Mouse (Mus musculus): ENCODE measurements around the gene Pard3.

Gene Pard3

DNA sequence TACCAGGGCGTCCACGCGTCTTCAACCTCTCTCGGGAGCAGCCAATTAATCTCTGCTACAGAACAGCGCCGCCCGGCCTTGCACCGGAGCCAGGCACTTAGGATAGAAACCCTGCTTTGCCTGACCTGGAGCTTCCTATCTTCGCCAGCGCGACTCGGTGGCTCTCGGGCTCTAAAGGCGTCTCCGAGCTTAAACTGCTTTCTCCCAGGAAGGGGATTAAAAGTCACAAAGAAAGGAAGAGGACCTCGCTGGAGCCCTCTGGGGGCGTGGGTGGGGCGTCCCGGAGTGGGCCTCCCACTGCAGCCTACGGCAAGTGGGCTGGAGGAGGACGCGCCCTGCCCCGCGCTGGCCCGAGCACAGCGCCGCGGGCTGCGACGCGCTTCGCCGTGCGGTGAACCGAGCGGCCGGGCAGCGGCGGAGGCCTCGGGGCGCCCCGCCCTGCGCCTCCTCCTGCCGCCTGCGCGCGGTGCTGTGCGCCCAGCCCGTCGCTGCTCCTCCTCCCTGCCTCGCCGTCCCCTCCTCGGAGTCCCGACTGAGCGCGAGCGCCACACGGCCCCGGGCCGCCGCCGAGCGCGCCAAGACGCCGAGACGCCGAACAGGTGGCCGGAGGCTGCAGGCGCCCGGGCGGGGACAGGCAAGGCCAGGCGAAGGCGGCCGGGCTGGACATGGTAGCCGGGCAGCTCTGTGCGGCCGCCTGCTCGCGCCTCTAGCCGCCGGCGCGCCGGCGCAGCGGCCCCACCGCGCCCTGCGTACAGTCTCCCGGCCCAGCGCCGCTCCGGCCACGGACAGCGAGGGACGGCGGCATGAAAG lies at the start of gene Pard3:
Gene Pard3 (plus strand): TSS at position 343 of the 810 bp plus-strand sequence.
- TF ChIP-seq CTCF (conservative IDR thresholded peaks at IDR 0.05; ENCODE audit: low read length) (no peak; the same call in 1 of the 2 replicates), POU5F1 (IDR thresholded peaks at IDR 0.05; ENCODE audit: borderline replicate concordance, low read length) (no peak), NANOG (IDR thresholded peaks at IDR 0.05; ENCODE audit: borderline replicate concordance, low read length) (no peak)
- Histone ChIP-seq H3K4me3 (replicated peaks; ENCODE audit: low read length) (peak within 1 kb of the TSS; percentile 93), H3K9me3 (ENCODE audit: low read length) (no peaks in the 10 kb centered on the region), H3K4me1 (replicated peaks; ENCODE audit: low read depth, low read length) (peaks cover 18% of the 10 kb centered on the region), H3K36me3 (ENCODE audit: insufficient read depth, low read length) (no peaks in the 10 kb centered on the region), H3K27me3 (ENCODE audit: insufficient read depth, low read length) (peaks cover 15% of the 10 kb centered on the region)

DNA sequence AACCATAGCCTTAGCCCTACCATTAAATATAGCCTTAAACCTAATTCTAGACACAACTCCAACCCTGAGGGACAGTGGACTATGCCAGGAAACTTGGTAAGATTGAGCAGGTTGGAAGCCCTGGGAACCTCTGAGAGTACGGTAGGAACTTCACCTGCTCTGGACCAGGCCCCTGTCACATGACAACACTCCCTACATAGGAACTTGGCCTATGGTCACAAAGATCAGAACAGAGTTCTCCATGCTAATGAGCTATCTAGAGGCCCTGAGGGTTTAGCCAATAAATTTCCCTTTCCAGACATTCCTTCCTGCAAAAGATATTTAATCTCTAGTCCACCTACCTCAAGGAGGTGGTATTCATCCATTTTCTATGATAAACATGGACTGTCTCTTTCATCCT lies 41.9 kb upstream of the Pard3 start:
- H3K4me3 ChIP-seq (replicated peaks; ENCODE audit: low read length): no peak overlapping the region
- no peaks in the 10 kb centered on the region for H3K36me3 ChIP-seq (ENCODE audit: insufficient read depth, low read length)
- H3K4me1 ChIP-seq (replicated peaks; ENCODE audit: low read depth, low read length): peaks cover 9% of the 10 kb centered on the region
- H3K27me3 ChIP-seq (ENCODE audit: insufficient read depth, low read length): no peaks in the 10 kb centered on the region
- H3K9me3 ChIP-seq (ENCODE audit: low read length): peaks cover 7% of the 10 kb centered on the region
- no peak for TF ChIP-seq POU5F1 (IDR thresholded peaks at IDR 0.05; ENCODE audit: borderline replicate concordance, low read length)
- no peak for TF ChIP-seq CTCF (conservative IDR thresholded peaks at IDR 0.05; ENCODE audit: low read length)
- no peak for TF ChIP-seq NANOG (IDR thresholded peaks at IDR 0.05; ENCODE audit: borderline replicate concordance, low read length)

- no peaks in the 10 kb centered on the region for H3K9me3 ChIP-seq (ENCODE audit: low read length)
- H3K4me1 ChIP-seq (replicated peaks; ENCODE audit: low read depth, low read length): peaks cover 9% of the 10 kb centered on the region
- TF ChIP-seq POU5F1 (IDR thresholded peaks at IDR 0.05; ENCODE audit: borderline replicate concordance, low read length): no peak
- no peak for TF ChIP-seq NANOG (IDR thresholded peaks at IDR 0.05; ENCODE audit: borderline replicate concordance, low read length)
- no peak for TF ChIP-seq CTCF (conservative IDR thresholded peaks at IDR 0.05; ENCODE audit: low read length)
- H3K4me3 ChIP-seq (replicated peaks; ENCODE audit: low read length): no peak overlapping the region
- H3K27me3 ChIP-seq (ENCODE audit: insufficient read depth, low read length): 0 out of 2 replicates have a peak, but pooled peaks cover 2% of the 10 kb centered on the region
- H3K36me3 ChIP-seq (ENCODE audit: insufficient read depth, low read length): no peaks in the 10 kb centered on the region
These were observed 38.4 kb upstream of the Pard3 start for GRCm38 (mm10) chr8:127025256-127025717.

- Histone ChIP-seq H3K4me3 (replicated peaks; ENCODE audit: low read length) (no peak overlapping the region), H3K9me3 (ENCODE audit: low read length) (no peaks in the 10 kb centered on the region), H3K36me3 (ENCODE audit: insufficient read depth, low read length) (no peaks in the 10 kb centered on the region), H3K27me3 (ENCODE audit: insufficient read depth, low read length) (0 out of 2 replicates have a peak, but pooled peaks cover 2% of the 10 kb centered on the region), H3K4me1 (replicated peaks; ENCODE audit: low read depth, low read length) (peaks cover 9% of the 10 kb centered on the region)
- TF ChIP-seq CTCF (conservative IDR thresholded peaks at IDR 0.05; ENCODE audit: low read length) (no peak), POU5F1 (IDR thresholded peaks at IDR 0.05; ENCODE audit: borderline replicate concordance, low read length) (no peak), NANOG (IDR thresholded peaks at IDR 0.05; ENCODE audit: borderline replicate concordance, low read length) (no peak)
These were observed 37.9 kb upstream of the Pard3 start for GRCm38 (mm10) chr8:127025775-127026174.

- Histone ChIP-seq H3K9me3 (ENCODE audit: low read length) (no peaks in the 10 kb centered on the region), H3K36me3 (ENCODE audit: insufficient read depth, low read length) (no peaks in the 10 kb centered on the region), H3K4me3 (replicated peaks; ENCODE audit: low read length) (no peak overlapping the region), H3K27me3 (ENCODE audit: insufficient read depth, low read length) (0 out of 2 replicates have a peak, but pooled peaks cover 2% of the 10 kb centered on the region), H3K4me1 (replicated peaks; ENCODE audit: low read depth, low read length) (no peaks in the 10 kb centered on the region)
- TF ChIP-seq POU5F1 (IDR thresholded peaks at IDR 0.05; ENCODE audit: borderline replicate concordance, low read length): no peak
- no peak for TF ChIP-seq CTCF (conservative IDR thresholded peaks at IDR 0.05; ENCODE audit: low read length)
- no peak for TF ChIP-seq NANOG (IDR thresholded peaks at IDR 0.05; ENCODE audit: borderline replicate concordance, low read length)
These were observed 32.2 kb upstream of the Pard3 start for GRCm38 (mm10) chr8:127031476-127031875.

DNA sequence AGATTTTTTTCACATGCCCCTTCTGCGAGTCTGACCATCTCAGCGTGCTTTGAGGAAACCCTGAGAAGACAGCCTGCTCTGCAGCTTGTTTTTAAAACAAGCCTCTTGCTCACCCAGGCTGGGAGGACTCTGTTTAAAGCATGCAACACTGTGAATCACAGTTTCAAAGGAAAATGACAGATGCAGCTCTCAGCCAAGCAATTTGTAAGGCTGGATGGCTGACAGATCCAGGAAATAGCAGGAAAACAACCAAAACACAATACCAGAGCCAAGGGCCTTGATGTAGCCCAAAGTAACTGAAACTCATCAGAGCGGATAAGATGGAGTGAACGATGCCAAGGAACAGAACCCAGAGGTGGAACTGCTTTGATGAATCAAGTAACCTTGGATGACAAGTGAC lies 24.8 kb upstream of the Pard3 start:
- Histone ChIP-seq H3K36me3 (ENCODE audit: insufficient read depth, low read length) (no peaks in the 10 kb centered on the region), H3K9me3 (ENCODE audit: low read length) (no peaks in the 10 kb centered on the region)

GRCm38 (mm10) chr8:127049996-127050395 lies 13.7 kb upstream of the Pard3 start:
- H3K9me3 ChIP-seq (ENCODE audit: low read length): no peaks in the 10 kb centered on the region
- H3K4me3 ChIP-seq (replicated peaks; ENCODE audit: low read length): no peak overlapping the region
- peaks cover 9% of the 10 kb centered on the region for H3K4me1 ChIP-seq (replicated peaks; ENCODE audit: low read depth, low read length)
- H3K27me3 ChIP-seq (ENCODE audit: insufficient read depth, low read length): peaks cover 14% of the 10 kb centered on the region
- no peaks in the 10 kb centered on the region for H3K36me3 ChIP-seq (ENCODE audit: insufficient read depth, low read length)
- no peak for TF ChIP-seq POU5F1 (IDR thresholded peaks at IDR 0.05; ENCODE audit: borderline replicate concordance, low read length)
- TF ChIP-seq CTCF (conservative IDR thresholded peaks at IDR 0.05; ENCODE audit: low read length): no peak
- TF ChIP-seq NANOG (IDR thresholded peaks at IDR 0.05; ENCODE audit: borderline replicate concordance, low read length): no peak

More for the DNA sequence above, 24.8 kb upstream of the Pard3 start:
- no peak overlapping the region for H3K4me3 ChIP-seq (replicated peaks; ENCODE audit: low read length)
- H3K27me3 ChIP-seq (ENCODE audit: insufficient read depth, low read length): 0 out of 2 replicates have a peak, but pooled peaks cover 2% of the 10 kb centered on the region
- TF ChIP-seq NANOG (IDR thresholded peaks at IDR 0.05; ENCODE audit: borderline replicate concordance, low read length) (no peak), CTCF (conservative IDR thresholded peaks at IDR 0.05; ENCODE audit: low read length) (no peak), POU5F1 (IDR thresholded peaks at IDR 0.05; ENCODE audit: borderline replicate concordance, low read length) (no peak)
- H3K4me1 ChIP-seq (replicated peaks; ENCODE audit: low read depth, low read length): no peaks in the 10 kb centered on the region

- TF ChIP-seq NANOG (IDR thresholded peaks at IDR 0.05; ENCODE audit: borderline replicate concordance, low read length) (no peak), POU5F1 (IDR thresholded peaks at IDR 0.05; ENCODE audit: borderline replicate concordance, low read length) (no peak), CTCF (conservative IDR thresholded peaks at IDR 0.05; ENCODE audit: low read length) (no peak)
- no peaks in the 10 kb centered on the region for H3K9me3 ChIP-seq (ENCODE audit: low read length)
- H3K36me3 ChIP-seq (ENCODE audit: insufficient read depth, low read length): no peaks in the 10 kb centered on the region
- peak overlapping the region; percentile 32; the same call in 1 of the 2 replicates for H3K4me3 ChIP-seq (replicated peaks; ENCODE audit: low read length)
- H3K27me3 ChIP-seq (ENCODE audit: insufficient read depth, low read length): peaks cover 10% of the 10 kb centered on the region
- H3K4me1 ChIP-seq (replicated peaks; ENCODE audit: low read depth, low read length): peaks cover 9% of the 10 kb centered on the region
These were observed 11.6 kb upstream of the Pard3 start for GRCm38 (mm10) chr8:127052132-127052531.

Data from E14TG2a.4 (cell line).